Mouse (Mus musculus) CD4-positive, CD25-positive, alpha-beta regulatory T cell, adult 4 months (primary cell): ENCODE measurements around the gene Klhl31. TPM values are rescaled to one million over a fixed set of nuclear protein-coding genes. Genes with fewer than 3 reads are reported as not detected.

Experiments
- ATAC-seq: one replicate; pipeline ENCODE4 v1.8.0; 2017
- polyA plus RNA-seq, 2 experiments: library from polyadenylated mRNA; unstranded; fragments of 100-300 nt; shearing (Covaris generic); gene quantifications; one replicate each; pipeline ENCODE4 v1.2.1; 2017

Klhl31 gene
- polyA plus RNA-seq, 2 experiments from 2014 or later, result not detected

DNA sequence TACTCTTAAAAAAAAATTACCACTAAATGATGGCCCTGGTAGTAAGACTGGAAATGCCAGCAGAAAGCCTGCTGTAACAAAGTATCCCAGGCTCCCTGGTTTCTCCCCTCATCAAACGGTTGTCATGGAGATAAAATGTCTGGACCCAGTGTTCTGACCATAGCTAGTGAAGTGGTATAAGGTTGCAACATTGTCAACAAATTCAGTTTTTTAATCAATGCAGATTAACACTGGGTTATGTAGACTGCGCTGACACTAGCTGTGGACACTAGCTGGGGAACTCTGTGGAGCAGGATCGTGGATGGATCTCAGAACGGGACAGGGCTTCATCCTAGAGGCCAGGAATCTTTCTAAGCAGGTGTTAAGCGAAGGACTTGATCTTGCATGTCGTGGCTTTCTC lies 70.2 kb downstream of the Klhl31 start:
- ATAC-seq, result no peak

DNA sequence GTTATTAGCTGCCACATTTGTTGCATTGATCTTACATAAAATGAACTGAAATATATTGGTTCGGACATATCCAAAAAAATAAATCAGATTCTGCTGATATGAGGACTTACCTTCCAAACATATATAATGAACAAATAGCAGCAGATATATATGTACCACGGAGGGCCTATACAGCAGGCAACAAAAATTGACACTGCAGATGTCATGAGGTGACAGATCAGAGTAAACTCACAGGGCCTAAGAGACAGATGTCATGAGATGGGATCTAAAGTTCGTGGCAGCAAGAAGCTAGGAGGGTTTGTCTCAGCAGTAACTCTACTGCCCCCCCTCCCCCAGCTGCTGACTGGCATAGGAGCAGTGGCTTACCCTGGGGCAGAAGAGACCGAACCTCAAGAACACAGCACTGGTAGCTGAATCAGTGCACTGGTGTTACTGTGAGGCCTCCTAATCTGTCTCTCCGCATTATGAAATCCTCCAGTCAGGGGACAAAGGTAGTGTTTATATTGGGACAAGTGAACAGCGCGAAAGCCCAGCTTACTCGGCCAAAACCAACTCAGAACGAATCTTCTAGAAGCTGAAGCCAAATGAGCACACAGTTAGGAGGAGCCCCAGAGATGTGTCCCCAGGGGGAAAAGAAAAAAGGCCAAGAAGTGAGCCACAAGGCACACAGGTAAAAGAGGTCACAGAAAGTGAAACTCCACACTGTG lies 71.3 kb downstream of the Klhl31 start:
- no peak for ATAC-seq

DNA sequence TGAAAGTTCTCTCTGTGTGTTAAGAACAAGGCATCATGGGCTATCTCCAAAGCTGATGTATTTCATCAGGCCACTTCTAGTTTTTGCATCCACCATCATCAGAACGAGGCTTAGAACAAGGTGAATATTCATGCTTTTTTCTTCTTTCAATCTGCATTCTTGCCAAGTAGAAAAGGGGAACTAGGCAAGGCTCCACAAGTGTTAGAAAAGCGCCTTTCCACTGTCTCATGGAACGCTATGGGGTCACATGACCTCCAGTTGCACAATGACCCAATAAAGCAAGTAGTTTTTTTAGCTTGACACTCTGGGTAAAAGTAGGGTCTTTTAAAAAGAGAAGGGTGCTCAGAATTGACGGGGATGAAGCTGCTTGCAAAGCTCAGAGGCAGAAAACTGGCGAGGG lies 72.7 kb downstream of the Klhl31 start:
- ATAC-seq, result no peak

Other genes starting within 250 kb of the Klhl31 start
- 1 to 10 TPM; 3.2 to 4.3 TPM for gene Lrrc1, start 91.6 kb upstream of the Klhl31 start, polyA plus RNA-seq
- 10 to 100 TPM in 1 of 2 experiments, 1 to 10 TPM in 1; 6.5 to 11.0 TPM for gene Gclc, start 118.0 kb downstream of the Klhl31 start, polyA plus RNA-seq